In the genomic region with DNA sequence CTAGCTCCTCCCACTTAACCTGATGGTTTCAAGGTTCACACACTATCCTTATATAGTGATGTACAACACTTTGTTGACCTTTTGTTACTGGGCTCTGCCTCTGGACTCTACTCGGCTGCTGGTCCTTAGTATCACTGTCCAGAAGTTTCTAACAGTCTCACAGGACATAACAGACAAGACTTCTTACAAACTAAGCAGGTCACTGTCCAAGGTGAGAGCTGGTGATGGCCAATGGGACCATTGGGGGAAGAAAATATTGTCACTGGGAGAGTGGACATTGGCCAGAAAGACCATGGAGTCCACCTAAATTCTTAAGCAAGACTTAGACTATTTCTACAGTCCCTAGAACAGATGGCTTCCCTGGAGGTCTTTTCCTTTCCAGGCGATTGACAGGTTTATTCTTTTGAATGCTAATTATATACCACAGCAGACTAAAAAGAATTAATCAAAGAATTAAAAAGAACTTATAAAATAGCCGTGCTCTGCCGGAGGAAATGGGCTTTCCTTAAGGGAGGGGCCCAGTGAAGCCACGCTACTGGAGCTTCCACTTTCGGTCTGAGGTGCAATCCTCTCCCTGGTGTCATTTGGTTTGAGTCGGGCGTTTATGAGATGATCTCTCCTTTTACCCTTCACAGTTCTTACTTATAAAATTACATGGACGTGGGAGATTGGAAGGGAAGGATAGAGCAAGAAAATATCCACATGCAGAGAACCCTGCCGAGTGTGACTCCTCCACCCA, we compare ENCODE assay signal across 22 mouse cellular contexts.
DNase-seq lines count a peak whose midpoint lies in the region; ATAC-seq and TF ChIP-seq lines count a peak whose summit lies in the region.
"Had no signal": no experiment of that assay in that cellular context is flagged by ENCODE, and none has a peak within 500 bp of the region (broad histone marks: within the 10 kb centered on the region; RNA-seq: fewer than 3 reads in every experiment).

No protein-coding gene starts in this region.

- peak; percentile 58; the same call in 1 of the 2 replicates for ATAC-seq in common myeloid progenitor, adult 5-6 weeks (replicated peaks; ENCODE audit: low read depth, poor library complexity, severe bottlenecking)
- no peak for ATAC-seq in monocyte, adult 5-6 weeks (replicated peaks; ENCODE audit: insufficient number of reproducible peaks, low FRiP score, low TSS enrichment, poor library complexity, severe bottlenecking)
- no peak for ATAC-seq in CD4-positive, CD25-positive, alpha-beta regulatory T cell, adult 4 months
- ATAC-seq: forebrain, embryonic 16.5 days; hindbrain, embryonic 16.5 days; liver, embryonic 12.5 days had no signal

- TF ChIP-seq POLR2A in lung, adult 2 months (IDR thresholded peaks at IDR 0.05; ENCODE audit: borderline replicate concordance, extremely low read depth, low read depth, low read length) = no peak
- TF ChIP-seq POLR2A in small intestine, adult 2 months (IDR thresholded peaks at IDR 0.05; ENCODE audit: low read depth, low read length) = no peak

- H3K4me3 ChIP-seq in lung, adult 2 months (replicated peaks; ENCODE audit: extremely low read depth, low read depth, low read length) = peak overlapping the region; percentile 62
- H3K4me3 ChIP-seq in small intestine, adult 2 months (ENCODE audit: low read depth, low read length) = no peak overlapping the region
- H3K4me3 ChIP-seq: embryonic facial prominence, embryonic 15.5 days; heart, embryonic 10.5 days; limb, embryonic 13.5 days; liver, embryonic 12.5 days; neural tube, embryonic 15.5 days had no signal

- no peaks in the 10 kb centered on the region for H3K36me3 ChIP-seq in small intestine, adult 2 months (ENCODE audit: control insufficient read depth, insufficient read depth, low read length)
- H3K36me3 ChIP-seq: embryonic facial prominence, embryonic 15.5 days; heart, embryonic 10.5 days; limb, embryonic 13.5 days; liver, embryonic 12.5 days; neural tube, embryonic 15.5 days had no signal

- H3K27ac ChIP-seq in small intestine, adult 2 months (ENCODE audit: insufficient read depth, low read depth, low read length) = peak overlapping the region; percentile 79
- H3K27ac ChIP-seq: embryonic facial prominence, embryonic 15.5 days; heart, embryonic 10.5 days; limb, embryonic 13.5 days; liver, embryonic 12.5 days; neural tube, embryonic 15.5 days had no signal

- intact Hi-C loops in heart, postnatal 14 days (cut with DNase I) = no loop called here

- no peak for TF ChIP-seq CTCF in lung, adult 2 months (IDR thresholded peaks at IDR 0.05; ENCODE audit: insufficient read depth, low read length)
- no peak for TF ChIP-seq CTCF in small intestine, adult 2 months (IDR thresholded peaks at IDR 0.05; ENCODE audit: extremely low read depth, insufficient read length, insufficient replicate concordance, low read depth, low read length)

- H3K27me3 ChIP-seq in small intestine, adult 2 months (ENCODE audit: control insufficient read depth, insufficient read depth, low read length) = no peaks in the 10 kb centered on the region
- H3K27me3 ChIP-seq: embryonic facial prominence, embryonic 15.5 days; limb, embryonic 13.5 days; liver, embryonic 12.5 days; neural tube, embryonic 15.5 days had no signal

- peak; percentile 81 for DNase-seq in heart, adult 11 months
- DNase-seq in heart, postnatal 14 days = no peak
- no peak for DNase-seq in lung, adult 2 months
- no peak for DNase-seq in lung, postnatal 10 days
- DNase-seq: adrenal gland, postnatal 10 days; cerebellum, adult 8-10 months; kidney, adult 11 months; layer of hippocampus, adult 9-11 months; lung, adult 18-20 months; right cerebral cortex, adult 18-20 months; thymus, postnatal 36 days had no signal

- 59% methylated on average over 10 of the region's 10 CpGs for WGBS in lung, adult 2 months
- 77% methylated on average over 10 of the region's 10 CpGs for WGBS in small intestine, adult 2 months

- peaks cover 4% of the 10 kb centered on the region for H3K4me1 ChIP-seq in lung, adult 2 months (ENCODE audit: control insufficient read depth, insufficient read depth, low read length)
- 0 out of 2 replicates have a peak, but pooled peaks cover under 1% of the 10 kb centered on the region for H3K4me1 ChIP-seq in small intestine, adult 2 months (ENCODE audit: control insufficient read depth, insufficient read depth, insufficient read length, low read length)
- H3K4me1 ChIP-seq: liver, embryonic 12.5 days had no signal
